Mouse (Mus musculus) ES-Bruce4 (cell line): ENCODE data around the gene Sec24b.

Source experiments
- CTCF ChIP-seq: IDR thresholded peaks from one replicate; pipeline ENCODE4 v1.8.1; 2011; ENCODE audit warnings: low read depth, low read length
- EP300 ChIP-seq: IDR thresholded peaks from 2 replicates; pipeline ENCODE4 v1.6.1; 2011; ENCODE audit warnings: low read depth, low read length; ENCODE audit not compliant: insufficient read depth
- POLR2A ChIP-seq: IDR thresholded peaks from one replicate; pipeline ENCODE4 v1.8.1; 2011; ENCODE audit warnings: low read length; ENCODE audit not compliant: insufficient read depth

DNA sequence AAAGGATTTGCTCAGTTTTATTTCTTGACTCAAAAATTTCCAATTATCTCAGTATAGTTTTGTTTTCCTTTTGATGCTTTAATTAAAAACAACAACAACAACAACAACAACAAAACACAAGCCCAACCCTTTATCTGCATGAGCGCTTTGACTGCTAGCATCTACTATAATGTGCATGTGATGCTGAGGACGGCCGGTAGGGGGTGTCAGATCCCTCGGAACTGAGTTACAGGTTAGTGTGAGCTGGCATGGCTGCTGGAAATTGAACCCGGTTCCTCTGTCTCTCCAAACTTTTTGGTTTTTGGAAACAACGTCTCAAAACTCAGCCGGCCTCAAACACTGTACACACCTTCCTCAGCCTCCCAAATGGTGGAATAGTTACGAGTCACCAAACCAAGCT, 42.1 kb upstream of the Sec24b start:
- peak; percentile 62 for TF ChIP-seq CTCF
- TF ChIP-seq POLR2A, result no peak
- TF ChIP-seq EP300, result no peak
